Mouse (Mus musculus) CH12.LX (cell line): ENCODE data around the gene Zfp637.

Experiments
- MAZ ChIP-seq: IDR thresholded peaks from 2 replicates; pipeline ENCODE4 v1.6.1; 2012; ENCODE audit warnings: low read depth, mild to moderate bottlenecking, inconsistent platforms, low read length, improper control_type of control experiment, moderate library complexity
- MXI1 ChIP-seq: IDR thresholded peaks from 2 replicates; pipeline ENCODE4 v1.6.1; 2011; ENCODE audit warnings: mild to moderate bottlenecking, low read depth, low read length, improper control_type of control experiment

DNA sequence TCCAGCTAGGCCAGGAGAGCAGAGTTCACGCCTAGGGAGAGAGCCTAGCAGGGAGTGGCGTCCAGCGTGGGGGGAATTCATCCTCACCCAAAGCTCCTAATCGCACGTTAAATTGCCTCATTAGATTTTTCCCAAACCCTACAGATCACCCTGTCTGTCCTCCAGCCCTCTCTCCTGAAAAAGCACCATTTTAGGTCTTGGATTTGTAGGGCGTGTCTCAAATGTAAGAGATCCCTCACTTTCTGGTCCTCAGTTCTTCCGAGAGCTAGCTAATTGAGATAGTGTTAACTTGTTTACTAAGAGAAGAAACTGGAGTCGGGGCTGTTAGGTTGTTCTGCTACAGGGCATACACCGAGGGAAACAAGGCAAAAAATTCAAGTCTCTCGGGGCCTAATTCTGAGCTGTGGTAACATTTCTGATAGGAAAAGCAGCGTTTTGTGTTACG lies 553 bp downstream of the Zfp637 start:
- TF ChIP-seq MXI1 (no peak), MAZ (no peak)
